Mouse (Mus musculus) heart, adult 2 months (tissue): Measurements from ENCODE around the gene Rtkn2. TPM values are rescaled to one million over a fixed set of nuclear protein-coding genes. Genes with fewer than 3 reads are reported as not detected.

Source experiments
- DNase-seq, 2 experiments: peaks; one replicate each; pipeline ENCODE4 v3.0.0; 2021
- H3K27ac ChIP-seq: fragments of 200-600 bp; 2 replicates; pipeline ENCODE4 v1.8.1; 2022
- H3K27me3 ChIP-seq: fragments of 200-500 bp; 2 replicates; pipeline ENCODE4 v1.6.1; 2012; ENCODE audit warnings: mild to moderate bottlenecking, low read length, inconsistent platforms, mixed read lengths; ENCODE audit not compliant: control insufficient read depth, insufficient read depth
- H3K36me3 ChIP-seq: fragments of 200-500 bp; 2 replicates; pipeline ENCODE4 v1.6.1; 2012; ENCODE audit warnings: low read length, inconsistent platforms; ENCODE audit not compliant: control insufficient read depth, insufficient read depth
- H3K4me1 ChIP-seq: fragments of 200-500 bp; 2 replicates; pipeline ENCODE4 v1.6.1; 2011; ENCODE audit warnings: low read length; ENCODE audit not compliant: control insufficient read depth, insufficient read depth
- H3K4me3 ChIP-seq: fragments of 200-600 bp; 2 replicates; pipeline ENCODE4 v1.8.1; 2022
- H3K79me2 ChIP-seq: fragments of 200-500 bp; replicated peaks from 2 replicates; pipeline ENCODE4 v1.6.1; 2012; ENCODE audit warnings: mild to moderate bottlenecking, inconsistent platforms, low read length, moderate library complexity, mixed read lengths; ENCODE audit not compliant: control insufficient read depth, insufficient read depth
- H3K9ac ChIP-seq: fragments of 200-500 bp; 2 replicates; pipeline ENCODE4 v1.6.1; 2012; ENCODE audit warnings: low read depth, mild to moderate bottlenecking, control low read depth, inconsistent platforms, low read length, mixed read lengths
- CTCF ChIP-seq: fragments of 200-600 bp; IDR thresholded peaks from 2 replicates; pipeline ENCODE4 v1.8.1; 2022; ENCODE audit warnings: antibody characterized with exemption, mild to moderate bottlenecking, moderate library complexity
- EP300 ChIP-seq: fragments of 200-500 bp; IDR thresholded peaks from 2 replicates; pipeline ENCODE4 v1.6.1; 2011; ENCODE audit warnings: low read depth, low read length, control low read depth; ENCODE audit not compliant: insufficient read depth
- POLR2A ChIP-seq: fragments of 200-500 bp; IDR thresholded peaks from 2 replicates; pipeline ENCODE4 v1.6.1; 2011; ENCODE audit warnings: mild to moderate bottlenecking, low read depth, low read length, control low read depth; ENCODE audit not compliant: insufficient read depth
- WGBS: fragments of 180-500 bp; shearing (Covaris S2); methylation state at CpG from one replicate; pipeline ENCODE4 v1.1.7; 2018; 5-methylcytosine and 5-hydroxymethylcytosine counted together
- intact Hi-C: fragments of 180-260 bp; cut with DNase I; formaldehyde crosslinking; loops from one replicate; pipeline ENCODE4 v1.15.1; 2025
- polyA plus RNA-seq: library from polyadenylated mRNA; depleted of rRNA; stranded (reverse); fragments of >200 nt; gene quantifications from 2 replicates; pipeline ENCODE4 v1.2.3, GENCODE M21; 2012
- total RNA-seq, 2 experiments: library from RNA; stranded (reverse); gene quantifications; 2 replicates each; pipeline ENCODE4 v1.2.3; 2021

Gene Rtkn2
- total and polyA plus RNA-seq, 3 experiments, result 0.08 to 0.16 (median 0.14) TPM

DNA sequence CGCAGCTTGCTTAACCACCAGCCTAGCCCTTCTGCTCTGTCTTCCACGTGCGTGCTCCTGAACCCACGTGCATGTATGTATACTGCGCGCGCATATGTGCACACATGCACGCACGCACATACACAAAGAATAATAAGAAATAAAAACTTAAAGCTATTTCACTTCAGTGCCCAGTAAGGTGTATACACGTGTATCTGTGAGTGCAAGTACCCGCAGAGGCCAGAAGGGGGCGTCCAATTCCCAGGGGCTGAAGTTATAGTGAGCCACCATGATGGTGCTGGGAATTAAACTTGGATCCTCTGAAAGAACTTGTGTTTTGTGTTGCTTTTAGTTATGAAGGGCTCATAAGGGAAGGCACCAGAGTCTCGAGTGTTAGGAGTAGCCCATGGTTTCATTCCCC lies 71.5 kb downstream of the Rtkn2 start:
- no peaks in the 10 kb centered on the region for H3K27me3 ChIP-seq
- H3K4me1 ChIP-seq, result no peaks in the 10 kb centered on the region
- WGBS, result 90% methylated on average over 13 of the region's 13 CpGs
- H3K9ac ChIP-seq, result no peak overlapping the region
- H3K27ac ChIP-seq, result no peak overlapping the region
- TF ChIP-seq CTCF, result peak; percentile 41
- no peak for TF ChIP-seq EP300
- H3K36me3 ChIP-seq, result no peaks in the 10 kb centered on the region
- DNase-seq, result no peak
- H3K79me2 ChIP-seq, result no peaks in the 10 kb centered on the region
- no peak overlapping the region for H3K4me3 ChIP-seq
- intact Hi-C loops, result no loop called here

DNA sequence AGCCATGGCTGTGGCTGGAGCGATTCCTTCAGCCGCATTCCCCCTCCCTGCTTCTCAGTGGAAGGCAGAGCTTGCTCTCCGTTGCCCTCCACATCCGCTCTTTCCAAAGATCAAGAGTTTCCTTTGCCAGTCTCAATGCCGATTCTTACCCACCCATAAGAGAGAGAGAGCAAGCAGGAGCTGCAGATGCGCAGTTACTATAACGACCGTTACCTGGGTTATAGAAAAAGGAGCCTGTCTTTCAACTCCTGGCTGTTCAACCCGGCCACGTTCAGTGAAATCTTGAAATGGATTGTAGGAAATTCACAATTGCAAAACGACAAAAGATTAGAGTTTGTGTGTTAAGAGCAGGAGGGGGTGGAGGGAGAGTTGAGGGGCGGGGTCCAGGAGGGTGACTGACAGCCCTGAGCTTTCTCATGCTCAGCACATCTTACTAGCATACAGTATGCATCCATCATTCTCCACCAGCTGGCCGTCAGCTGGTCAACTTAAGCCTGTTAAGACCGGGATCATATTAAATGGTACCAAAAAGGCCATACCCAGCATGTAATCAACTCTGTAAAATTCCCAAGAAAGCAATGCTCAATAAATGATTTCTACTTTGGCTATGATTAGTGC lies 72.1 kb downstream of the Rtkn2 start:
- Histone ChIP-seq H3K4me3 (no peak overlapping the region), H3K79me2 (no peaks in the 10 kb centered on the region), H3K9ac (no peak overlapping the region), H3K4me1 (no peaks in the 10 kb centered on the region), H3K36me3 (no peaks in the 10 kb centered on the region), H3K27me3 (no peaks in the 10 kb centered on the region), H3K27ac (no peak overlapping the region)
- no peak for DNase-seq
- TF ChIP-seq CTCF (no peak), POLR2A (no peak), EP300 (no peak)
- WGBS, result 93% methylated on average over 14 of the region's 14 CpGs
- intact Hi-C loops, result no loop called here

DNA sequence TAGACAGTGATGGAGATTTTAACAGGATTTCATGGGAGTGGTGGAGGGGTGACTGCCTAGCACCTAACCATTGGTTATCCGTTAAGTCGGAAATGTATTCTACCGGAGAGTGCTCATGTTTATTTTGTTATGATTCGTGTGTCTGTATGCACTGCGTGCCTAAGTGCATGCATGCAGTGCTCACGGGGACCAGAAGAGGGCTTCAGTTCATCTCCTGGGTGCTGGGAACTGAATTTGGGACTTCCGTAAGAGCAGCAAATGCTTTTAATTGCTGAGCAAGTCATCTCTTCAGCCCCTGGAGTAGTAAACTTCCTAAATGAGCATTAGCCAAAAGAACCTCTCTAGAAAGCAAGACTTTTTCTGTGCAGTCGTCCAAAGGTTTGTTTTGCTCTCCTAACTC lies 72.9 kb downstream of the Rtkn2 start:
- intact Hi-C loops, result no loop called here

DNA sequence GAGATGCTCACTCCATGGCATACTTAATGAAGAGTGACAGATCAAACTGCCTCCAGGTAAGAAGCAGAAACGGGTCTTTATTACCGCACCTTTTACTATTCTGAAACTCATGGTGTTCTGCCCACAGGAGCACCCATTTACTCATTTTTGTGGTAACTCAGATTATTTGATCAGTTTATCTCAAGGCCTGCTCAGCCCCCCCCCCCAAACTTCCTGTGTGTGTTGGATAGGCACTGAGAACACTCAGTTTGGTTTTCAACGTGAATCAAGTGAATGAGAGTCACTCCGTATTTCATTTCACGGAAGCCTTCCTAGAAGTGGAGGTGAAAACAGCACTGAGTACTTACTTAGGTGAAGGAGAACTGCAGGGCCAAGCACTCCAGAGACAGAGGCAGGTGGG lies 74.8 kb downstream of the Rtkn2 start:
- Histone ChIP-seq H3K27ac (no peak overlapping the region), H3K27me3 (no peaks in the 10 kb centered on the region), H3K36me3 (no peaks in the 10 kb centered on the region), H3K4me1 (no peaks in the 10 kb centered on the region), H3K4me3 (no peak overlapping the region), H3K79me2 (no peaks in the 10 kb centered on the region), H3K9ac (no peak overlapping the region)
- TF ChIP-seq EP300 (no peak), CTCF (no peak), POLR2A (no peak)
- no peak for DNase-seq
- intact Hi-C loops, result no loop called here
- 86% methylated on average over 5 of the region's 5 CpGs for WGBS

More for the DNA sequence above, 72.9 kb downstream of the Rtkn2 start:
- Histone ChIP-seq H3K27me3 (no peaks in the 10 kb centered on the region), H3K27ac (no peak overlapping the region), H3K4me1 (no peaks in the 10 kb centered on the region), H3K79me2 (no peaks in the 10 kb centered on the region), H3K9ac (no peak overlapping the region), H3K36me3 (no peaks in the 10 kb centered on the region), H3K4me3 (no peak overlapping the region)
- 92% methylated on average over 8 of the region's 8 CpGs for WGBS
- no peak for DNase-seq
- TF ChIP-seq CTCF, result peak; percentile 36
- no peak for TF ChIP-seq EP300
- TF ChIP-seq POLR2A, result no peak

DNA sequence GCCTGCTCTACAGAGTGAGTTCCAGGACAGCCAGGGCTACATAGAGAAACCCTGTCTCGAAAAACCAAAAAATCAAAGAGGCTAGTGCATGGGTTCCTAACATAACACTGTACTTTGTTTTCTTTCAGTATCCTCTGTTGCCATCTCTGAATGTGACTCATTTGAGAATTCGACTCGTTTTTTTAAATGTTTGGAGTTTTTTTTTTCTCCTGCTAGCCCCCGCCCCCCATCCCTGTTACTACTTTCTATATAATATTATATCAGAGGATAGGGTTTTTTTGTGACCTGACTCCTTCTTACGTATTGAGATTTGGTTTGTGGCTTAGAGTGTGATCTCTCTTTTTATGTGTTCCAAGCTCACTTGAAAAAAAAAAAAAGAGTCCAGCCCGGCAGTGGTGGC lies 75.3 kb downstream of the Rtkn2 start:
- 85% methylated on average over 6 of the region's 6 CpGs for WGBS

DNA sequence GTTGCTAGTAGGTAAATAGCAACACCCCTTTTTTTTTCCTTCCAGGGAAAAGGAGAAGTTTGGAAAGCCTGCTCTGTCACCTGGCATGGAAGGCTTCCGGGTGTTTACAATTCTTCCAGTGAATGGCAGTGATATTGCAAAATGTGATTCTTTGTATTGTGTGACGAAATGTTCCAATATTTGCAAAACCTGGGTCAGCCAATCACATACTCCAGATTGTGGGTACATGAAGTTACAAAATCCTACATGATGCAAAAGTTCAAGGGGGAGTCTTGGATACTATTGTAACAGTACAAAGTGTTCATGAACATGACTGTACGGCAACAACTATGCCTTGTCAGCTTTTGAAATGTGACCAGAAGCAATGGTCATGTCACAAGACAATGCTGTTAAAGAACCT lies 78.5 kb downstream of the Rtkn2 start:
- WGBS, result 97% methylated on average over 3 of the region's 3 CpGs
- no peak overlapping the region for H3K4me3 ChIP-seq
- no peak overlapping the region for H3K27ac ChIP-seq
- H3K4me1 ChIP-seq, result no peaks in the 10 kb centered on the region
- H3K79me2 ChIP-seq, result no peaks in the 10 kb centered on the region
- intact Hi-C loops, result loop anchor here (5.0 kb wide), 1 partner anchor 46 kb away; no protein-coding TSS in a partner anchor
- no peaks in the 10 kb centered on the region for H3K36me3 ChIP-seq
- no peak overlapping the region for H3K9ac ChIP-seq
- TF ChIP-seq CTCF (no peak), POLR2A (no peak), EP300 (no peak)
- DNase-seq, result no peak
- H3K27me3 ChIP-seq, result no peaks in the 10 kb centered on the region

More for the DNA sequence above, 75.3 kb downstream of the Rtkn2 start:
- H3K27me3 ChIP-seq, result no peaks in the 10 kb centered on the region
- no peak for DNase-seq
- H3K36me3 ChIP-seq, result no peaks in the 10 kb centered on the region
- H3K79me2 ChIP-seq, result no peaks in the 10 kb centered on the region
- intact Hi-C loops, result loop anchor here (5.0 kb wide), 1 partner anchor 42 kb away; no protein-coding TSS in a partner anchor
- no peak overlapping the region for H3K27ac ChIP-seq
- H3K4me3 ChIP-seq, result no peak overlapping the region
- H3K4me1 ChIP-seq, result no peaks in the 10 kb centered on the region
- no peak for TF ChIP-seq POLR2A
- TF ChIP-seq CTCF, result no peak
- no peak for TF ChIP-seq EP300
- H3K9ac ChIP-seq, result no peak overlapping the region
